Mouse (Mus musculus) central nervous system, embryonic 14 days (tissue): ENCODE data around the gene Tmem8. TPM values are rescaled to one million over a fixed set of nuclear protein-coding genes. Genes with fewer than 3 reads are reported as not detected.

Source experiments
- polyA plus RNA-seq: library from polyadenylated mRNA; depleted of rRNA; stranded (reverse); fragments of >200 nt; gene quantifications from 2 replicates; pipeline ENCODE4 v1.2.3, GENCODE M21; 2012; rRNA removed

Gene Tmem8
- polyA plus RNA-seq: 10.1 and 10.5 TPM in 2 replicates

GRCm38 (mm10) chr17:26113181-26113948 is at the start of gene Tmem8:
Tmem8 (plus strand) TSS chr17:26113299.

GRCm38 (mm10) chr17:26068831-26069739 is 44.0 kb upstream of the Tmem8 start, which contains the start of gene Rab11fip3:
Rab11fip3 (minus strand) TSS chr17:26069555.

GRCm38 (mm10) chr17:26089905-26090632 is 23.0 kb upstream of the Tmem8 start, which contains the start of gene Decr2:
Decr2 (minus strand) TSS chr17:26090337.

GRCm38 (mm10) chr17:26095121-26095740 is 17.9 kb upstream of the Tmem8 start, which contains the start of gene Nme4:
Nme4 (minus strand) TSS chr17:26095602.

GRCm38 (mm10) chr17:26123267-26123684 is 10.2 kb downstream of the Tmem8 start, which contains the start of gene Mrpl28:
Mrpl28 (plus strand) TSS chr17:26123500.

GRCm38 (mm10) chr17:26138239-26138836 is 25.2 kb downstream of the Tmem8 start, which contains the start of gene Axin1:
Axin1 (plus strand) TSS chr17:26138688.

Other genes starting within 250 kb of the Tmem8 start
- 10.1 and 10.9 TPM in 2 replicates for gene Mcrip2, start 244.5 kb upstream of the Tmem8 start, polyA plus RNA-seq
- 71.8 and 76.2 TPM in 2 replicates for gene Mettl26, start 238.2 kb upstream of the Tmem8 start, polyA plus RNA-seq
- 0.86 and 1.0 TPM in 2 replicates for gene Wfikkn1, start 232.4 kb upstream of the Tmem8 start, polyA plus RNA-seq
- gene Rab40c, start 193.6 kb upstream of the Tmem8 start, polyA plus RNA-seq: 70.6 and 80.8 TPM in 2 replicates
- 95.7 and 101 TPM in 2 replicates for gene Pigq, start 168.4 kb upstream of the Tmem8 start, polyA plus RNA-seq
- gene Nhlrc4, start 168.3 kb upstream of the Tmem8 start, polyA plus RNA-seq: 0.11 and 0.34 TPM in 2 replicates
- gene A930017K11Rik, start 160.7 kb upstream of the Tmem8 start, polyA plus RNA-seq: 0.41 and 0.68 TPM in 2 replicates
- gene Capn15, start 127.5 kb upstream of the Tmem8 start, polyA plus RNA-seq: 43.8 and 45.6 TPM in 2 replicates
- 64.6 and 66.8 TPM in 2 replicates for gene Rab11fip3, start 43.7 kb upstream of the Tmem8 start, polyA plus RNA-seq
- 24.3 and 26.7 TPM in 2 replicates for gene Decr2, start 23.0 kb upstream of the Tmem8 start, polyA plus RNA-seq
- 55.0 and 61.3 TPM in 2 replicates for gene Nme4, start 17.7 kb upstream of the Tmem8 start, polyA plus RNA-seq
- gene Mrpl28, start 10.2 kb downstream of the Tmem8 start, polyA plus RNA-seq: 104 and 109 TPM in 2 replicates
- 32.0 and 32.3 TPM in 2 replicates for gene Axin1, start 25.4 kb downstream of the Tmem8 start, polyA plus RNA-seq
- gene Pdia2, start 85.8 kb downstream of the Tmem8 start, polyA plus RNA-seq: 0.05 and 0.09 TPM in 2 replicates
- gene Rgs11, start 89.7 kb downstream of the Tmem8 start, polyA plus RNA-seq: 9.7 and 15.0 TPM in 2 replicates
- 29.0 and 41.3 TPM in 2 replicates for gene Arhgdig, start 94.5 kb downstream of the Tmem8 start, polyA plus RNA-seq
- 23.6 and 29.9 TPM in 2 replicates for gene Fam234a, start 130.9 kb downstream of the Tmem8 start, polyA plus RNA-seq
- 117 and 119 TPM in 2 replicates for gene Luc7l, start 139.6 kb downstream of the Tmem8 start, polyA plus RNA-seq